Mouse (Mus musculus) lung, embryonic 16.5 days (tissue): Measurements from ENCODE around the gene Emp1. TPM values are rescaled to one million over a fixed set of nuclear protein-coding genes. Genes with fewer than 3 reads are reported as not detected.

ENCODE experiments used
- ATAC-seq: fragments of 200-750 bp; cut with Nextera tagmentation; 2 replicates; pipeline ENCODE4 v1.8.0; 2017; ENCODE audit warnings: low read depth, mild to moderate bottlenecking, moderate library complexity
- H3K27ac ChIP-seq: fragments of 300-500 bp; sonication (generic); 2 replicates; pipeline ENCODE4 v1.5.1; 2014; ENCODE audit warnings: mild to moderate bottlenecking, control low read depth, low read length
- H3K27me3 ChIP-seq: fragments of 300-500 bp; sonication (generic); 2 replicates; pipeline ENCODE4 v1.6.1; 2014; ENCODE audit warnings: low read depth, low read length, mixed read lengths; ENCODE audit not compliant: control insufficient read depth, insufficient read depth
- H3K36me3 ChIP-seq: fragments of 300-500 bp; sonication (generic); 2 replicates; pipeline ENCODE4 v1.6.1; 2014; ENCODE audit warnings: low read length; ENCODE audit not compliant: control insufficient read depth, insufficient read depth
- H3K4me1 ChIP-seq: fragments of 300-500 bp; sonication (generic); replicated peaks from 2 replicates; pipeline ENCODE4 v1.6.1; 2014; ENCODE audit warnings: low read length, mixed read lengths; ENCODE audit not compliant: control insufficient read depth, insufficient read depth
- H3K4me2 ChIP-seq: fragments of 300-500 bp; sonication (generic); 2 replicates; pipeline ENCODE4 v1.6.1; 2014; ENCODE audit warnings: low read depth, low read length, control low read depth
- H3K4me3 ChIP-seq: fragments of 300-500 bp; sonication (generic); 2 replicates; pipeline ENCODE4 v1.5.1; 2014; ENCODE audit warnings: mild to moderate bottlenecking, low read length, control low read depth
- H3K9ac ChIP-seq: fragments of 300-500 bp; sonication (generic); 2 replicates; pipeline ENCODE4 v1.6.1; 2014; ENCODE audit warnings: low read length, control low read depth
- H3K9me3 ChIP-seq: fragments of 300-500 bp; sonication (generic); 2 replicates; pipeline ENCODE4 v1.6.1; 2016; ENCODE audit warnings: low read length; ENCODE audit not compliant: control insufficient read depth
- WGBS: fragments of 180-500 bp; shearing (Covaris S2); extraction: QIAGEN DNeasy Blood & Tissue Kit; methylation state at CpG from one replicate; pipeline ENCODE4 v1.1.7; 2014; 5-methylcytosine and 5-hydroxymethylcytosine counted together
- polyA plus RNA-seq: library from polyadenylated mRNA; unstranded; fragments of >200 nt; fragmentation: Nextera tagmentation; extraction: Ambion mirVana; gene quantifications from 2 replicates; pipeline ENCODE4 v1.2.1, GENCODE M21; 2015

The Emp1 gene
- polyA plus RNA-seq, 1 experiment from 2014 or later: 114 TPM

- Histone ChIP-seq H3K9me3 (no peaks in the 10 kb centered on the region), H3K9ac (peak overlapping the region; percentile 42; the same call in 1 of the 2 replicates), H3K27me3 (no peaks in the 10 kb centered on the region), H3K36me3 (no peaks in the 10 kb centered on the region), H3K4me2 (no peak overlapping the region), H3K4me1 (peaks cover 35% of the 10 kb centered on the region), H3K27ac (peak overlapping the region; percentile 7; the same call in 1 of the 2 replicates), H3K4me3 (no peak overlapping the region)
- 44% methylated on average over 4 of the region's 4 CpGs for WGBS
- no peak for ATAC-seq
These were observed 2.0 kb upstream of the Emp1 start for GRCm38 (mm10) chr6:135360331-135360730.

DNA sequence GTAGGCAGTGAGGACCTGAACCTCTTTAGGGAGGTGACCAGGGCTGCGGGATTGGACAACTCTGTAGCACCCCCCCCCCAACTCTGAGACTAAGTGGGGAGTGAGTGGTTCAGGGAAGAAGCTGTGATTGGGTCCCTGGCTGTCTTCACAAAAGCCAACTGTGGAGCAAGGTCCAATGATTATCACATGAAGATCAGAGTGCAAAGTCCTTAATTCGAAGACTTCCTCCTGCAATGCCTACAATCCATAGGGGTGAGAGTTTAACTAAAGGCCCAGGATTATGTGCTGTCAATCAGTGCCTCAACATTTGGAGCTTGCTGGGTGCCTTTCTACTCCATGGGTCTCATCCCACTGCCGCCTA, 267 bp upstream of the Emp1 start:
- peaks cover 6% of the 10 kb centered on the region for H3K36me3 ChIP-seq
- H3K9me3 ChIP-seq: no peaks in the 10 kb centered on the region
- peaks cover 47% of the 10 kb centered on the region for H3K4me1 ChIP-seq
- H3K27me3 ChIP-seq: no peaks in the 10 kb centered on the region
- H3K27ac ChIP-seq: peak overlapping the region; percentile 87
- peak overlapping the region; percentile 34 for H3K9ac ChIP-seq
- H3K4me2 ChIP-seq: peak overlapping the region; percentile 52
- peak overlapping the region; percentile 48; the same call in 1 of the 2 replicates for H3K4me3 ChIP-seq
- WGBS: 51% methylated on average over 3 of the region's 3 CpGs
- no peak for ATAC-seq

GRCm38 (mm10) chr6:135363344-135364040, 1.1 kb downstream of the Emp1 start:
- peak overlapping the region; percentile 87 for H3K27ac ChIP-seq
- peak overlapping the region; percentile 48 for H3K4me3 ChIP-seq
- H3K36me3 ChIP-seq: peaks cover 6% of the 10 kb centered on the region
- no peaks in the 10 kb centered on the region for H3K27me3 ChIP-seq
- 23% methylated on average over 10 of the region's 10 CpGs for WGBS
- ATAC-seq: no peak
- H3K9me3 ChIP-seq: no peaks in the 10 kb centered on the region
- H3K9ac ChIP-seq: peak overlapping the region; percentile 70
- peaks cover 60% of the 10 kb centered on the region for H3K4me1 ChIP-seq
- peak overlapping the region; percentile 52 for H3K4me2 ChIP-seq

GRCm38 (mm10) chr6:135364041-135364745, 1.8 kb downstream of the Emp1 start:
- Histone ChIP-seq H3K9me3 (no peaks in the 10 kb centered on the region), H3K27me3 (no peaks in the 10 kb centered on the region), H3K27ac (peak overlapping the region; percentile 87), H3K4me2 (peak overlapping the region; percentile 52), H3K4me3 (peak overlapping the region; percentile 48), H3K4me1 (peaks cover 67% of the 10 kb centered on the region), H3K36me3 (peaks cover 6% of the 10 kb centered on the region), H3K9ac (peak overlapping the region; percentile 70)
- ATAC-seq: peak; percentile 42
- WGBS: 13% methylated on average over 9 of the region's 9 CpGs

- no peaks in the 10 kb centered on the region for H3K27me3 ChIP-seq
- 37% methylated on average over 6 of the region's 6 CpGs for WGBS
- peak overlapping the region; percentile 52 for H3K4me2 ChIP-seq
- peaks cover 6% of the 10 kb centered on the region for H3K36me3 ChIP-seq
- peak overlapping the region; percentile 87 for H3K27ac ChIP-seq
- H3K9me3 ChIP-seq: no peaks in the 10 kb centered on the region
- ATAC-seq: peak; percentile 85
- H3K4me3 ChIP-seq: peak overlapping the region; percentile 48
- peak overlapping the region; percentile 70 for H3K9ac ChIP-seq
- H3K4me1 ChIP-seq: peaks cover 71% of the 10 kb centered on the region
These were observed 2.6 kb downstream of the Emp1 start for GRCm38 (mm10) chr6:135364891-135365301.

GRCm38 (mm10) chr6:135365614-135366013, 3.3 kb downstream of the Emp1 start:
- H3K9me3 ChIP-seq: no peaks in the 10 kb centered on the region
- peak overlapping the region; percentile 70; the same call in 1 of the 2 replicates for H3K9ac ChIP-seq
- 27% methylated on average over 4 of the region's 4 CpGs for WGBS
- H3K27me3 ChIP-seq: no peaks in the 10 kb centered on the region
- H3K4me1 ChIP-seq: peaks cover 69% of the 10 kb centered on the region
- H3K27ac ChIP-seq: peak overlapping the region; percentile 87
- H3K4me2 ChIP-seq: peak overlapping the region; percentile 52
- peak overlapping the region; percentile 48 for H3K4me3 ChIP-seq
- peaks cover 6% of the 10 kb centered on the region for H3K36me3 ChIP-seq
- no peak for ATAC-seq

- Histone ChIP-seq H3K27me3 (no peaks in the 10 kb centered on the region), H3K4me2 (0 out of 2 replicates have a peak overlapping the region, but pooled peaks have one; percentile 1), H3K27ac (peak overlapping the region; percentile 82), H3K4me1 (peaks cover 58% of the 10 kb centered on the region), H3K4me3 (no peak overlapping the region), H3K9ac (peak overlapping the region; percentile 56), H3K36me3 (peaks cover 6% of the 10 kb centered on the region), H3K9me3 (no peaks in the 10 kb centered on the region)
- ATAC-seq: peak; percentile 34
- WGBS: 48% methylated on average over 6 of the region's 6 CpGs
These were observed 5.9 kb downstream of the Emp1 start for GRCm38 (mm10) chr6:135368230-135368629.

- Histone ChIP-seq H3K4me2 (no peak overlapping the region; the same call in 1 of the 2 replicates), H3K27me3 (no peaks in the 10 kb centered on the region), H3K4me3 (no peak overlapping the region), H3K9ac (peak overlapping the region; percentile 42; the same call in 1 of the 2 replicates), H3K36me3 (peaks cover 6% of the 10 kb centered on the region), H3K9me3 (no peaks in the 10 kb centered on the region), H3K27ac (peak overlapping the region; percentile 82), H3K4me1 (peaks cover 59% of the 10 kb centered on the region)
- 29% methylated on average over 5 of the region's 5 CpGs for WGBS
- peak; percentile 43 for ATAC-seq
These were observed 7.2 kb downstream of the Emp1 start for GRCm38 (mm10) chr6:135369551-135369968.

DNA sequence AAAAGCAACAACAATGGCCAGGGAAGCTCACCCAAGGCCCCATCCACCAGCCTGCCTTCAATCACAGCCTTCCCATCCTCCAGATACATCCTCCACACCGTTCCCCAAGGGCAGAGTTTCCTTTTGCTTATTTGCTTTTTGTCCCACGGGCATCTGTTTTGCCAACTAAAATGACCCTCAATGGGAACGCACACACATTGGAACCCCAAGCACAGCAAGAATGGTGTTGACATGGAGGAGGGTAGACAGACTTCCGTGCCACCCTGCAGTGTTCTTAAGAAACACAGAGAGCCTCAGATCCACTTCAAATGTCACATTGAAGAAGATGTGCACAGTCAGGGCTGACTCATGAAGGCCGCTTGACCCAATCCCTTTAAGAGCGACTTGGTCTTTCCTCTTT, 8.6 kb downstream of the Emp1 start:
- H3K27ac ChIP-seq: no peak overlapping the region

More for the DNA sequence above, 8.6 kb downstream of the Emp1 start:
- H3K27me3 ChIP-seq: no peaks in the 10 kb centered on the region
- H3K36me3 ChIP-seq: peaks cover 8% of the 10 kb centered on the region
- no peak overlapping the region for H3K9ac ChIP-seq
- no peaks in the 10 kb centered on the region for H3K9me3 ChIP-seq
- WGBS: 79% methylated on average over 6 of the region's 6 CpGs
- H3K4me1 ChIP-seq: peaks cover 57% of the 10 kb centered on the region
- H3K4me2 ChIP-seq: no peak overlapping the region
- ATAC-seq: no peak
- no peak overlapping the region for H3K4me3 ChIP-seq
